Mouse (Mus musculus) c-Kit-positive CD71-negative TER-119-negative erythroid progenitor cells, embryonic 14.5 days (primary cell): ENCODE measurements around the gene Bbof1.

ENCODE experiments used
- DNase-seq: peaks from one replicate; pipeline ENCODE4 v3.0.0-alpha.2; 2013; ENCODE audit warnings: low read depth

Gene Bbof1

GRCm38 (mm10) chr12:84468701-84469100, 59.8 kb downstream of the Bbof1 start:
- peak; percentile 33 for DNase-seq

GRCm38 (mm10) chr12:84478937-84479336, 70.1 kb downstream of the Bbof1 start:
- no peak for DNase-seq

GRCm38 (mm10) chr12:84481251-84481650, 72.4 kb downstream of the Bbof1 start:
- no peak for DNase-seq

- no peak for DNase-seq
Observed at GRCm38 (mm10) chr12:84482778-84483585, 74.1 kb downstream of the Bbof1 start.

- no peak for DNase-seq
Observed at GRCm38 (mm10) chr12:84487324-84488056, 78.6 kb downstream of the Bbof1 start.
